Mouse (Mus musculus) ovary, postnatal 14 days (tissue): ENCODE results near the gene Gm3250.
"Not testable (repeated sequence)": the region's sequence is repeated elsewhere in the genome, so short reads cannot be mapped to it uniquely, and the experiment has no call there.

ENCODE experiments used
- DNase-seq: peaks from one replicate; pipeline ENCODE4 v3.0.0; 2022; ENCODE audit warnings: low spot score

Gene Gm3250

GRCm38 (mm10) chr10:77750686-77751085 is 31.7 kb downstream of the Gm3250 start:
- not testable (repeated sequence) for DNase-seq

GRCm38 (mm10) chr10:77741924-77742688 is 40.2 kb downstream of the Gm3250 start, which contains the start of gene Gm18596:
TSS of gene Gm18596 (minus strand) at chr10:77742638.
- not testable (repeated sequence) for DNase-seq

GRCm38 (mm10) chr10:77738929-77739328 is 43.4 kb downstream of the Gm3250 start:
- DNase-seq, result no peak

GRCm38 (mm10) chr10:77735928-77736327 is 46.4 kb downstream of the Gm3250 start:
- DNase-seq, result no peak
